Mouse (Mus musculus) forebrain, embryonic 14.5 days (tissue): ENCODE measurements around the gene Nid2. TPM values are rescaled to one million over a fixed set of nuclear protein-coding genes. Genes with fewer than 3 reads are reported as not detected.

Experiments
- ATAC-seq: fragments of 200-750 bp; cut with Nextera tagmentation; 2 replicates; pipeline ENCODE4 v1.8.0; 2017; ENCODE audit warnings: mild to moderate bottlenecking, moderate library complexity
- DNase-seq: peaks from one replicate; pipeline ENCODE4 v3.0.0-alpha.2; 2015; ENCODE audit warnings: low spot score
- H3K27ac ChIP-seq: fragments of 300-500 bp; sonication (generic); 2 replicates; pipeline ENCODE4 v1.5.1; 2014; ENCODE audit warnings: low read depth, mild to moderate bottlenecking, control low read depth, low read length, moderate library complexity
- H3K27me3 ChIP-seq: fragments of 300-500 bp; sonication (generic); replicated peaks from 2 replicates; pipeline ENCODE4 v1.6.1; 2014; ENCODE audit warnings: low read length, control low read depth, mixed read lengths; ENCODE audit not compliant: control insufficient read depth, insufficient read depth
- H3K36me3 ChIP-seq: fragments of 300-500 bp; sonication (generic); 2 replicates; pipeline ENCODE4 v1.6.1; 2014; ENCODE audit warnings: low read length, control low read depth; ENCODE audit not compliant: control insufficient read depth, insufficient read depth
- H3K4me1 ChIP-seq: fragments of 300-500 bp; sonication (generic); 2 replicates; pipeline ENCODE4 v1.6.1; 2014; ENCODE audit warnings: antibody characterized with exemption, low read length, control low read depth; ENCODE audit not compliant: control insufficient read depth, insufficient read depth
- H3K4me2 ChIP-seq: fragments of 300-500 bp; sonication (generic); 2 replicates; pipeline ENCODE4 v1.6.1; 2014; ENCODE audit warnings: mild to moderate bottlenecking, control low read depth, low read length
- H3K4me3 ChIP-seq: fragments of 300-500 bp; sonication (generic); 2 replicates; pipeline ENCODE4 v1.5.1; 2014; ENCODE audit warnings: low read depth, low read length, control low read depth
- H3K9ac ChIP-seq: fragments of 300-500 bp; sonication (generic); 2 replicates; pipeline ENCODE4 v1.6.1; 2014; ENCODE audit warnings: mild to moderate bottlenecking, low read length, control low read depth, moderate library complexity
- H3K9me3 ChIP-seq: fragments of 300-500 bp; sonication (generic); replicated peaks from 2 replicates; pipeline ENCODE4 v1.6.1; 2016; ENCODE audit warnings: low read length, control low read depth, mixed read lengths; ENCODE audit not compliant: control insufficient read depth
- WGBS: fragments of 180-500 bp; shearing (Covaris S2); extraction: QIAGEN DNeasy Blood & Tissue Kit; methylation state at CpG from one replicate; pipeline ENCODE4 v1.1.7; 2014; 5-methylcytosine and 5-hydroxymethylcytosine counted together
- polyA plus RNA-seq: library from polyadenylated mRNA; unstranded; fragments of >200 nt; fragmentation: Nextera tagmentation; extraction: Ambion mirVana; gene quantifications from 2 replicates; pipeline ENCODE4 v1.2.1, GENCODE M21; 2014

Gene Nid2
- polyA plus RNA-seq, 1 experiment from 2014 or later: 30.9 TPM

- H3K4me1 ChIP-seq: no peaks in the 10 kb centered on the region
- H3K27me3 ChIP-seq: no peaks in the 10 kb centered on the region
- WGBS: 23% methylated on average over 15 of the region's 15 CpGs
- no peak overlapping the region; the same call in 1 of the 2 replicates for H3K9ac ChIP-seq
- peak overlapping the region; percentile 37 for H3K4me2 ChIP-seq
- H3K36me3 ChIP-seq: no peaks in the 10 kb centered on the region
- ATAC-seq: peak; percentile 73
- H3K9me3 ChIP-seq: no peaks in the 10 kb centered on the region
- H3K4me3 ChIP-seq: no peak overlapping the region
- peak; percentile 79 for DNase-seq
- no peak overlapping the region for H3K27ac ChIP-seq
Observed at GRCm38 (mm10) chr14:19839600-19840332, 88.7 kb downstream of the Nid2 start.

- H3K4me1 ChIP-seq: no peaks in the 10 kb centered on the region
- no peaks in the 10 kb centered on the region for H3K27me3 ChIP-seq
- ATAC-seq: no peak
- DNase-seq: no peak
- WGBS: 53% methylated on average over 3 of the region's 3 CpGs
- H3K4me2 ChIP-seq: no peak overlapping the region
- no peak overlapping the region for H3K4me3 ChIP-seq
- no peak overlapping the region for H3K27ac ChIP-seq
- H3K9ac ChIP-seq: no peak overlapping the region
- H3K9me3 ChIP-seq: no peaks in the 10 kb centered on the region
- no peaks in the 10 kb centered on the region for H3K36me3 ChIP-seq
Observed at GRCm38 (mm10) chr14:19853471-19853870, 102.4 kb downstream of the Nid2 start.

- Histone ChIP-seq H3K9ac (no peak overlapping the region), H3K27ac (no peak overlapping the region), H3K9me3 (no peaks in the 10 kb centered on the region), H3K36me3 (no peaks in the 10 kb centered on the region), H3K4me3 (no peak overlapping the region), H3K27me3 (no peaks in the 10 kb centered on the region), H3K4me2 (no peak overlapping the region), H3K4me1 (no peaks in the 10 kb centered on the region)
- no peak for DNase-seq
- WGBS: 70% methylated on average over 2 of the region's 2 CpGs
- ATAC-seq: no peak
Observed at GRCm38 (mm10) chr14:19858279-19858678, 107.2 kb downstream of the Nid2 start.

DNA sequence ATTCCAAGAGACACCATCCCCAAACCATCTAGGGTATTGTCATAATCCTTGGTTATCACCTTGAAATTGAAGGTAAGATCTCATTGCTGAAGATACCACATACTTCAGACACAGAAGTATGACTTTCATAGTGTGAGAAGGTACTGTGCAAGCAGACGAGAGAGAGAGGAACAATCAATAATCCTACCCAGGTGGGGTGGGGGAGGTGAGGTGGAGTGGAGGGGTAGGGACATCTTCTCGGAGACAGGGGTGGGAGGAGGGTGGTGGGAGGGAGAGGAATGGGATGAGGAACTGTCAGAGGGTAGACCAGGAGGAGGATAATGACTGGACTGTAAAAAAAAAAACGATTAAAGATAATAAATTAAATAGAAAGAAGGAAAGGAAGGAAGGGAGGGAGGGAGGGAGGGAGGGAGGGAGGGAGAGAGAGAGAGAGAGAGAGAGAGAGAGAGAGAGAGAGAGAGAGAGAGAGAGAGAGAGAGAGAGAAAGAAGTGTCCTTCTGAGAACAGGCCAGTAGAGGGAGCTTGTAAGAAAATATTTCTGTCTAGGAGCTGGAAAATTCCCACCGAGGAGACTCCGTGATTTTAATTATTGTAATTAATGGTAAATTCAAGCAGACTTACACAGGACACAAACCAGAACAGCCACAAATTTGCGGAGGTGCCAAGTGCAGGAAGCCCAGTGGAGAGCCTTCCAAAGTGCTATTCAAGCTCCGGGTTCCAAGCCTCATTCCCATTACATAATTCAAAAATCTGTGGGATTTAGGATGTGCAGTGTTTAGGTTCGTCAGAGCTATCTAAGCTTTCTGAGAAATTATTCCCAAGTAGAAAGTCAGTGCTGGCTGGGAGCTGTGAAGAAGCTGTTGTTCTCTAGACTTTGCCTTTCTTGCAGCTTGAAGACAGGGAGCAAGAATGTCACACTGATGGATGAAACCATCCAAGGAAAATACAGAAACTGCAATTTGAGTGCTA, 108.0 kb downstream of the Nid2 start:
- H3K4me3 ChIP-seq: no peak overlapping the region
- no peaks in the 10 kb centered on the region for H3K9me3 ChIP-seq
- WGBS: 45% methylated on average over 8 of the region's 8 CpGs
- ATAC-seq: 0 out of 2 replicates have a peak, but pooled peaks have one; percentile 40
- no peak overlapping the region for H3K27ac ChIP-seq
- H3K9ac ChIP-seq: no peak overlapping the region
- H3K27me3 ChIP-seq: no peaks in the 10 kb centered on the region
- H3K4me1 ChIP-seq: no peaks in the 10 kb centered on the region
- H3K36me3 ChIP-seq: no peaks in the 10 kb centered on the region
- DNase-seq: peak; percentile 83
- H3K4me2 ChIP-seq: no peak overlapping the region

DNA sequence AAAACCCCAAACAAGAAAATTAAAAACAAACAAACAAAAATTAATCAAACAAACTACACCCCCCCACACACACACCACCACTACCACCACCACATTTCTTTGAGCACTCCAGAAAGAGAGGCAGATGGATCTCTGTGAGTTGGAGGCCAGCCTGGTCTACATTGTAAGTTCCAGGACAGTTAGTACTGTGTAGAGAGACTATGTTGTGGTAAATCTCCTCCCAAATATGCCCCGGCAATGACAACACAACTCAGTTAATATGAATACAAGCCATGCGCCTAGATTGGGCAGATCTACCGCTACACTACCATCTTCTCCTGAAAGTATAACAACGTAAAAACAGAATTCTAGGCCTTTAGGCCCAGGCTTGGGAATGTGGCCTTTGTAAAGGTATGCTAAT, 109.2 kb downstream of the Nid2 start:
- no peaks in the 10 kb centered on the region for H3K36me3 ChIP-seq
- no peak for ATAC-seq
- H3K27ac ChIP-seq: no peak overlapping the region
- no peak for DNase-seq
- H3K4me1 ChIP-seq: no peaks in the 10 kb centered on the region
- no peak overlapping the region for H3K9ac ChIP-seq
- no peaks in the 10 kb centered on the region for H3K9me3 ChIP-seq
- H3K4me3 ChIP-seq: no peak overlapping the region
- no peak overlapping the region for H3K4me2 ChIP-seq
- H3K27me3 ChIP-seq: no peaks in the 10 kb centered on the region
- WGBS: 89% methylated on average over 4 of the region's 4 CpGs

Other genes with a start within 250 kb of the Nid2 start
- gene Gm2244, start 201.3 kb upstream of the Nid2 start, polyA plus RNA-seq: 0.26 and 0.48 TPM in 2 replicates
- 4.9 and 5.1 TPM in 2 replicates for gene Gm2237, start 166.1 kb upstream of the Nid2 start, polyA plus RNA-seq
- gene Gm5458, start 148.7 kb upstream of the Nid2 start, polyA plus RNA-seq: not detected in 2 replicates
- gene Rtraf, start 72.6 kb downstream of the Nid2 start, polyA plus RNA-seq: 215 and 252 TPM in 2 replicates
- 423 and 429 TPM in 2 replicates for gene Gng2, start 226.4 kb downstream of the Nid2 start, polyA plus RNA-seq